Mouse (Mus musculus) heart, postnatal 36 days (tissue): ENCODE measurements around the gene Mtmr12. TPM values are rescaled to one million over a fixed set of nuclear protein-coding genes. Genes with fewer than 3 reads are reported as not detected.

Experiments used
- DNase-seq, 2 experiments: peaks; one replicate each; pipeline ENCODE4 v3.0.0; 2021 to 2022
- intact Hi-C: fragments of 180-260 bp; cut with DNase I; formaldehyde crosslinking; loops from one replicate; pipeline ENCODE4 v1.15.1; 2025
- microRNA-seq, 2 experiments: library from miRNA; unstranded; fragments of <30 nt; microRNA quantifications; one replicate each; pipeline ENCODE4 v1.2.0; 2021; ENCODE audit warnings: borderline number of aligned reads in 2 of 2
- total RNA-seq, 2 experiments: library from RNA; stranded (reverse); gene quantifications; 2 replicates each; pipeline ENCODE4 v1.2.3; 2021

The Mtmr12 gene
- total RNA-seq, 2 experiments from 2014 or later = 9.5 to 10.0 TPM

DNA sequence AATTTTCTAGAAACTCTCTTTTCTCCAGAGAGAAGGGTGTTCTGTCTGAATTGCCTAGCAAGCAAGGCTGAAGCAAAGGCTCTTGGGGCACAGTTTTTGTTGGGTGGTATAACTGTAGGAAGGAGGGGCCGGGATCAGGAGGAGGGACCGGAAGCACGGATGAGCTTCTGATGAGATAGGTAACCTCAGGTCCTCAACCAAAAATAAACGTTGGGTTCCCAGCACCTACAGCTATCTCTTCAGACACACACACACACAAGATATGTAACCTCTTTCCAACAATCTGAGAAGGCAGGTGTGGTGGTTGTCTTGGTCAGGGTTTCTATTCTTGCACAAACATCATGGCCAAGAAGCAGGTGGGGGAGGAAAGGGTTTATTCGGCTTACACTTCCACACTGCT is 112.5 kb downstream of the Mtmr12 start:
- intact Hi-C loops = no loop called here
- DNase-seq = no peak

DNA sequence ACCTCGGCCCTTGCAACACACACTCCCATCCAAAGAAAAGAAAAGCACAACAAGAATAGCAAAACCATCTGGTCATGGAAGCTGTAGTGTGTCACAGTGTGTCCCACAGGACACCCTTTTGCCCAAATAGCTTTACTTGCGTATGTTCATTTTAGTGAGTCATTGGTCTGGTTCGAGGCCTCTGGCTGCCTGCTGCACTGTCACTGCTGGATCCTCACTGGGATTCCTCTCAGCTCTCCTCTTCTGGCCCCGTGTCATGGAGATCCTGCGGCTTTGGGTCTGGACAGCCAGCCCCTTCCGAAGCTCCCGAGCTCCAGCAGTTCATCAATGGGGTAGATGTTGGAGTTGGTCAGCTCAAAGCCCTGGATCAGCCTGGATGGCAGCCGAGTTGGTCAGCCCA is 113.6 kb downstream of the Mtmr12 start:
- no peak for DNase-seq
- intact Hi-C loops = no loop called here

DNA sequence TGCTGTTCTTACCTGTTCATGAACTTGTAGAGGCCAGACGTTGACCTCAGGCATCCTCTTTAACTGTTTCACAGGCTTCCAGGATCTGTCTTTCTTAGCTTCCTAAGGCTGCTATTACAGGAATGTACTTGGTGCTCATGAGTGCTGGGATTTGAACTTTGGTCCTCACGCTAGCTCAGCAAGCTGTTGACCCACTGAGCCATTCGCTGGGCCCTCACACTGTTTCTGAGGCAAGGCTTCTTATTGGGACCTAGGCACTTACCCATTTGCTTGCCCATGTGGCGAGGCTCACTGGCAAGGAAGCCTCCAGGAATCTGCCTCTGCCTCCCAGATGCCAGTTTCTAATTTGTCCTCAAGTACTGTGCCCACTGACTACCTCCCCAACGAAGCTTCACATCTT is 115.1 kb downstream of the Mtmr12 start:
- DNase-seq = no peak
- intact Hi-C loops = loop anchor here (5.0 kb wide), 1 partner anchor 203 kb away; the partner anchor contains the start of gene Zfr

DNA sequence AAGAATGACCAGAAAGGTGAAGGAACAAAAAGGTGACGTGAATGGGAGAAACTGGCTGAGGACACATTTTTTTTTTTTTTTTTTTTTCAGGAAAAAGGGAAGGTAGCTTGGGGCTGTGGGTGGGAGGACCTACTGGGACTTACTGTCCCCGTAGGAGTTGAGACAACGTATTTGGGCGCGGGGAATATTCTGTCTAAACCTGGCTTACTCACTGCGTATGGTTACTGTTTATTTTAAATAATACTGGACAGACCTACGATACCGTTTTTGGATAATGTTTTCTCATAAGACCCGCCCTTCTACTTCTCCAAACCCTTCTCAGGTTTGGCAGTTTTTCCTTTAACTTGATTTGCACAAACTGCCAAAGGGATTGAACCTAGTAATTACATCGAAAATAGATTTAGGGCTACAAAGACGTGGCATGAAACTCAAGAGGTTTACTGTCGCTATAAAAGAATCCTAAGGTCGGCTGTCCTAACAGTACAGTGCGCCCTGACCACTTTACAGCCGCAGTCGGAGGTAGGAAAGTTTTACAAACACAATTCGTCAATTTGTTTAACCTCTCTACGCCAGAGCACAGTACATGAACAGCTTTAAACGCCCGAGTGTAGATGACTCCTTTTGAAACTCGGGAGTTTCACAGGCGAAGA is 115.7 kb downstream of the Mtmr12 start:
- DNase-seq = no peak
- intact Hi-C loops = loop anchor here (5.0 kb wide), 1 partner anchor 203 kb away; the partner anchor contains the start of gene Zfr

DNA sequence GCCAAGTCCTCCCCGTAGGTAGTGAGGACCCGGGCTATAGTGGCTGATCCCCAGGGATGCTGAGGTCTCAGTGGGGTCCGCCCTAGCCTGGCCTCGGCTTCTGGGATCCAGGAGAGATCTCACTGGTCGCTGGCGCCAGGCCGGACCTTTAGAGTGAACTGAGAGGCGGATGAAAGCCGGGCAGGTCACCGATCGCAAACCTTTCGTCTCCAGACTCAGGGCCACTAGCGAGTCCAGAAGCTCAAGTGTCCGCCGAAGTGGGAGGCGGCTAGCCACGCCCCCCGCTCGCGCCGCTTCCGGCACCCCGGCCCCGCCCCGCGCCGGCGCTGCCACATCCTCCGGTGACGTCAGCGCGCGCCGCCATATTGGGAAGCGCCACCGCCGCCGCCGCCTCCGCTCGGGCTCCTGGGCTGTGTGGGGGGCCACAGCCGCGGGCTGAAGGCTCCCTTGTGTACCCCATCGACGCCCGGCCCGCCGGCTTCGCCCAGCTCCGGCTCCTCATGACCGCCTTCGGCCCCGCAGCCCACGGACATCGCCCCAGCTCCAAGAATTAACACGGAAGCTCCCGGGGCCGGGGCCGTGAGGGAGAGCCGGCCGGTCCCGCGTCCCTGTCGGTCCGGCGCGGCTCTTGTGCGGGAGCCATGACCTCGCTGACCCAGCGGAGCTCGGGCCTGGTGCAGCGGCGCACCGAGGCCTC is 116.4 kb downstream of the Mtmr12 start, which contains the start of gene Golph3:
Golph3 (plus strand) TSS at position 360 of the 697 bp plus-strand sequence.
- intact Hi-C loops = loop anchor here (5.0 kb wide), 1 partner anchor 204 kb away; the partner anchor contains the start of gene Zfr
- DNase-seq = peak; percentile 95 to 97

DNA sequence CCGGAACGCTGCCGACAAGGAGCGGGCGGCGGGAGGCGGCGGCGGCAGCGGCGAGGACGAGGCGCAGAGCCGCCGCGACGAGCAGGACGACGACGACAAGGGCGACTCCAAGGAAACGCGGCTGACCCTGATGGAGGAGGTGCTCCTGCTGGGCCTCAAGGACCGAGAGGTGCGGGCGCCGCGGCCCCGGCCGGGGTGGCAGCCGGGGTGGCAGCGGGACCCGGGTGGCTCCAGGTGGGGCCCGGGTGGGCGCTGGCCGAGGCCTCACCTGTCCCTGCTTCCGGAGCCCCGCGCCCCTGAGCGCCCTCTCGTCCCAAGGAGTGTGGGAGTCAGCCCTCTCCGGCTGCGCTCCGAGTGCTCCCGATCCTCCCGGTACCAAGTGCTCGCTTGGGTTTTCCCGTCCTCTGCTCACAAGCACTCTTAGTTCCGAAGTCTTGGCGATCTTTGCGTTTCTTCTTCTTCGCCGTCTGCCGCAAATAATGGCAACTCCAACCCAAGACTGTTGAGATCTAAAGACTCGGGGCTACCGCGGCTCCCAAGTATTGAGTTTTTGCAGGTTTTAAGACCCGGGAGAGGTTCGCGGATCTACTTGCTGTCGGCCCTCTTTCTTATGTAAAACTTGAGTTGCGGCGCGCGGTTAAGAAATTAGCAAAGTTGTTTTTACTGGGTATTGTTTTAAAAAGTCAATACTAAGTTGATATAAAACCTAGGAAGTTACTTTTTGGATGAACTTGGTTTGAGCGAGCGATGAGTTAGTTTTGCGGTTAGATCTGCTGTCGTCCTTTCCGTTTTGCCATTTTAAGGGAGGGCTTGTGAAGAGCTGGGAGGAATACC is 117.2 kb downstream of the Mtmr12 start, which contains the start of gene 1810049J17Rik:
1810049J17Rik (minus strand) TSS at position 112 of the 834 bp plus-strand sequence.
- peak; percentile 41 to 57 for DNase-seq
- intact Hi-C loops = loop anchor here (2.0 to 5.0 kb wide), 2 partner anchors 125 to 205 kb away; partner anchors contain the start of gene Zfr

DNA sequence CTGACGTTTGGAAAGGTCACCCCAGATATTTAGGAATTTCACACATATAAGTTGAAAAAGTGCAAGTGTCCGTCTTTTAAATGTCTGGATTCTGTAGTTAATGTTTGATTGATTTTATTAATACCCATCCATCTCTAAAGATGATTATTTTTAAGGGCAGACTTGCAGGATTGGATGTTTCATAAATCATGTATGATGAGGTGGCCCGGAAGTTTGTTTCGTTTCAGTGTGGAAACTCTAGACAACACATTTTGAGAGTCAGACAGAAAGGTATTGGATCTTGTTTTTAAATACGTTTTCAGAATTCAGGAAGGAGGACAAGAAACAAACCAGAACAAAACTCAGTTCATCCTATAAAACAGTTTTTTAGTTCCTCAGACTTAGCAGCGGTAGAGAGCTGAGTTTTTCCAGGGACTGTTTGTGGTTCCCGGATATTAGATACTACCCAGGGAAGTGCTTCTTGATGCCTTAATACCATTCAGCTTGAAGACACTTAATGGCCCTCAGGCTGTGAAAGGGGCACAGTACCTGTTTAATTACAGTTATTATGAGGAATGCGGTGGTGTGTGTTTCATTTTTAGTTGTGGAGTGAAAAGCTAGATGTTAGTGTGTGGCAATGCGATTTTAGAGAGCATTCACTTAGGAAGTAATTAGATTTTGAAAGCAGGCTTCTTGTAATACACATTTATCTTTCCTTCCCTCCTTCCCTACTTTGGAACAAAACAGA is 118.0 kb downstream of the Mtmr12 start:
- intact Hi-C loops = loop anchor here (2.0 to 5.0 kb wide), 2 partner anchors 126 to 206 kb away; partner anchors contain the start of gene Zfr
- no peak for DNase-seq

Small RNAs within 50 kb of the gene (microRNA-seq; reads per million reads assigned to microRNA genes)
- gene Mir1898 = 0 reads per million in 2 experiments

Other genes starting within 250 kb of the Mtmr12 start
- gene Sub1, start 208.0 kb upstream of the Mtmr12 start, total RNA-seq = 10 to 100 TPM; 84.5 to 93.1 TPM
- 10 to 100 TPM; 73.9 to 84.0 TPM for gene Zfr, start 87.2 kb upstream of the Mtmr12 start, total RNA-seq
- gene Golph3, start 116.4 kb downstream of the Mtmr12 start, total RNA-seq = 10 to 100 TPM; 81.7 to 83.7 TPM
- 1 to 10 TPM in 1 of 2 experiments, under 1 TPM in 1; 0.65 to 1.2 TPM for gene 1810049J17Rik, start 116.9 kb downstream of the Mtmr12 start, total RNA-seq